Mouse (Mus musculus): ENCODE measurements around the gene Fam76b. TPM values are rescaled to one million over a fixed set of nuclear protein-coding genes. Genes with fewer than 3 reads are reported as not detected.
"Not testable (repeated sequence)": the region's sequence is repeated elsewhere in the genome, so short reads cannot be mapped to it uniquely, and the experiment has no call there.

Gene Fam76b
- 10 to 100 TPM; 18.5 to 24.7 TPM for total RNA-seq (2021)
- long read RNA-seq, experiment 1, transcript Fam76b-201 (10 exons, 3,702 nt): major isoform, 5 of 5 reads
- long read RNA-seq, experiment 1, partial matches to known transcripts: 0 of 5 reads
- long read RNA-seq, experiment 1, other reads (novel, unspliced or antisense): 0 of 5 reads
- long read RNA-seq, experiment 2, partial matches to known transcripts: 0 of 7 reads
- long read RNA-seq, experiment 2, other reads (novel, unspliced or antisense): 3 of 7 reads

DNA sequence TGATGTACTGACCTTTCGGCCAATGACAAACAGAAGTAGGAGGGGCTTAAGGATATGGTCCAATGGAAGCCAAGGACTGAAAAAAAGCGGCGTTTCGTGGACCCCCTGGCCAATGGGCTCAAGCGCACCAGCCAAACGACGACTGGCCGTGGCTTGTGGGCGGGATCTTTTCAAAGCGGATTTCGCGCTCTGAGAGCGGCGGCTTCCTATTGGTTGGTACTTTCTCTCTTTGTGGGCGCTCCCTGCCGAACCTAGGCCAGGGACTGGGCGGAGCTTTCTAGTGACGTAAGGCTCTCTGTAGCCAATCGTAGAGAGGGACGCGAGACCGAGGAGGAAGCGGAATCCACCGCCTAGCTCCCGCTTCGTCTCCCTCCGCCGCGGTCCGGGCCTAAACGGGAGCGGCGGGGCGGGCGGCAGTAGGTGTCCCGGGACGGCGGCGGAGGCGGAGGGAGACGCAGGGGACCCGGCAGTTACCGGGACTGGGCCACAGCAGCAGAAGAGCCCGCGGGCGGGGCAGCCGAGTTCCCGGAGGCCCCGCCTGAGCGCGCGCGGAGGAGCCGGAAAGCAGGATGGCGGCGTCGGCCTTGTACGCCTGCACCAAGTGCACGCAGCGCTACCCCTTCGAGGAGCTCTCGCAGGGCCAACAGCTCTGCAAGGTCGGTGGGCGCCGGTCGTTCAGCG lies at the start of gene Fam76b:
TSS of gene Fam76b (plus strand) at position 311 of the 681 bp plus-strand sequence.
- peak; percentile 99 to 100 for DNase-seq (ENCODE audit: low spot score in 2 of 2)

DNA sequence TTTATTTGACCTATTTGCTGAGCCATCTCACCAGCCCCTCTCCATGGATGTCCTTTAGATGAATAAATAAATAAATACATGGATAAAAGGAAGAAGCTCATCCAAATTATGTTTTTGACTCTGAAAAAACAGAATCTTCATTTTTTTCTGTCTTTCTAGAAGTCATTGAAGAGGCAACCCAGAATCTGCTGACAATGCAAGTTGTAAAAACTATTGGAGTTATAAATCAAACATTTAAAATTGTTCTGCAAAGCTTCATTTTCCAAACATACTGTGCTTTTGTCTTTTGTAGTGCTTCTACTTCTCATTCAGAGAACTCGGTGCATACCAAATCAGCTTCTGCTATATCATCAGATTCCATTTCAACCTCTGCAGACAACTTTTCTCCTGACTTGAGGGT lies 45.5 kb upstream of the Fam76b start:
- no peak for DNase-seq (ENCODE audit: low spot score in 2 of 2)

DNA sequence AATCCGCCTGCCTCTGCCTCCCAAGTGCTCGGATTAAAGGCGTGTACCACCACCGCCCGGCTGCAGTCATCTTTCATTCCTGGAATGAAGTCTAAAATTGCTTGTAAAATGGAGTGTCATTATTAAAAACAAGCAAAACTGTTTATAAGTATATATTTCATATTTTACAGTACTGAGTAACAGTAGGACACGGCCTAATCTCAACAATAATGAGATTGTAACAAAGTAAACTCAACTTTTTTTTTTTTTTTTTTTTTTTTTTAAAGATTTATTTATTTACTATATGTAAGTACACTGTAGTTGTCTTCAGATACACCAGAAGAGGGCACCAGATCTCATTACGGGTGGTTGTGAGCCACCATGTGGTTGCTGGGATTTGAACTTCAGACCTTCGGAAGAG lies 36.7 kb upstream of the Fam76b start:
- DNase-seq (ENCODE audit: low spot score in 2 of 2): not testable (repeated sequence)

- DNase-seq (ENCODE audit: low spot score in 2 of 2): no peak
These were observed 33.2 kb upstream of the Fam76b start for GRCm38 (mm10) chr9:13794302-13794701.

GRCm38 (mm10) chr9:13794756-13795155 lies 32.8 kb upstream of the Fam76b start:
- no peak for DNase-seq (ENCODE audit: low spot score in 2 of 2)

GRCm38 (mm10) chr9:13804480-13804879 lies 23.0 kb upstream of the Fam76b start:
- DNase-seq (ENCODE audit: low spot score in 2 of 2): no peak

GRCm38 (mm10) chr9:13806854-13807253 lies 20.7 kb upstream of the Fam76b start:
- DNase-seq (ENCODE audit: low spot score in 2 of 2): no peak

DNA sequence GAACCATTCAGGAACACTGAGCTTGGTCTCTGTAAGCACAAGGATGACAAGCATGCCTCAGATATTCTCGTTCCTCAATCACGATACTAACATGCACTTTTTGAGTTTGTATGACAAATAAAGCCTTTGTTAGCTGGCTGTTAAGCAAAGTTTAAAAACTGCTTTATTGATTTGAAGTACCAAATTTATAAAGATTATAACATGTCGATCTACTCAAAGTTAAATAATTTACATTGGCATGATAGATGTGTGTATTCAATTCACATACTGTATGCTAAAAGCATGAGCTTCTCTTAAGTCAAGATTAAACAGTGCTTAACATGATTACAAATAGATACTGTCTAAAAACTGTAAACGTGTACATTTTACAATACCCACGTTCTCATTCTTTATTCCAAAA lies 19.9 kb upstream of the Fam76b start:
- no peak for DNase-seq (ENCODE audit: low spot score in 2 of 2)

DNA sequence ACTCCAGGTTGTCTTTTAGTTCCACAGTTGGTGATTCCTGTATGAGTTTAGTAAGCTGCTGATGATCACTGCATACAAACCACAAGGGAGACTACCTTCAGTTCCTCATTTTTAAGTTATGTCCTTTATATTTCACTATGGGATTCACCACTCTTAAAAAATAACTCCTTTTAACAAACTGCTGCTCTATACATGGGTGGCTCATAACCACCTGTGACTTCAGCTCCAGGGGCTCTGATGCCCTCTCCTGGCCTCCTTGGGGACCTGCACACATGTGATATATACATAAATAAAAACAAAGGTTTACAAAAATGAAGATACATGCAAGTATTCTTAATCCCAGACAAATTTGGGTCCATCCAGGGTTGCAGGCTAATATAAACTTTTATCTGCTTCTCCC lies 17.6 kb upstream of the Fam76b start:
- DNase-seq (ENCODE audit: low spot score in 2 of 2): no peak

DNA sequence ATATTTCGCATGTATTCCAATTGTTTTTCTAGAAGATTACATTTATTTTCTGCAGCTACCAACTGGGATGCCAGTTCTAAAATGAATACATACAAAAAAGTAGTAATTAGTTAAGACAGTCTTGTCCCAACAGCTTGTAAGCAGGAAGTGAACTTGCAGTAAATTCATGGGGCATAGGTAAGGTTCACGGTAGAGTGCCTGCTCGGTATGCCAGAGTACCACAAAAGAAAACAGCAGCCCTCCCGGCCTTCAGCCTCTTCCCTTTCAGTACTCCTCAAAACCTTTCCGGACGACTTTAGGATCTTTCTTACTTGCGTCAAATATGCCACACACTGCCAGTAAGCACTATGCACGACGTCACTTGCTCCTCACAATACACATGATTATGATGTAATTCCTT lies 9.1 kb upstream of the Fam76b start:
- DNase-seq (ENCODE audit: low spot score in 2 of 2): no peak

- DNase-seq (ENCODE audit: low spot score in 2 of 2): no peak
These were observed 6.7 kb upstream of the Fam76b start for GRCm38 (mm10) chr9:13820774-13821173.

DNA sequence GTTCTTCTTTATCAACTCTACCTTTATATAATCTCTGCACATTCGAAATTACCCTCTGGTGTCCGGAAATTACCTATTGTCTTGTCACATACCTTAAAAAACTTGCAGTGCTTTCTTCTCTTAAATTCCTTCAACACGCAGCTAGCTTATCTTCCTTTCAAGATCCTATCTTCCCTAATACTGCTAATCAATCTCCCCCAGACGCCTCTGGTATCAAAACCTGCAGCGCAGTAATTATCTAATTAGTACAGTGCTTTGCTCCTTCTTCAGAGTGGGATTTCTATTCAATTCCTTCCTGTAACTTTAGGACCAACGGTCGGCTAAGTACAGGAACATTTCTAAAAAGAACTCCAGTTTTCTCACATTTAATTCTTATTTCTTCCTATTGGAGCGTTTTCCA lies 1.6 kb upstream of the Fam76b start:
- DNase-seq (ENCODE audit: low spot score in 2 of 2): no peak

- no peak for DNase-seq (ENCODE audit: low spot score in 2 of 2)
These were observed 1.1 kb upstream of the Fam76b start for GRCm38 (mm10) chr9:13826391-13826805.

GRCm38 (mm10) chr9:13826832-13827405 lies 597 bp upstream of the Fam76b start, which contains the start of gene Cep57:
TSS of gene Cep57 (minus strand) at chr9:13827107.
- peak; percentile 97 to 98 for DNase-seq (ENCODE audit: low spot score in 2 of 2)

DNA sequence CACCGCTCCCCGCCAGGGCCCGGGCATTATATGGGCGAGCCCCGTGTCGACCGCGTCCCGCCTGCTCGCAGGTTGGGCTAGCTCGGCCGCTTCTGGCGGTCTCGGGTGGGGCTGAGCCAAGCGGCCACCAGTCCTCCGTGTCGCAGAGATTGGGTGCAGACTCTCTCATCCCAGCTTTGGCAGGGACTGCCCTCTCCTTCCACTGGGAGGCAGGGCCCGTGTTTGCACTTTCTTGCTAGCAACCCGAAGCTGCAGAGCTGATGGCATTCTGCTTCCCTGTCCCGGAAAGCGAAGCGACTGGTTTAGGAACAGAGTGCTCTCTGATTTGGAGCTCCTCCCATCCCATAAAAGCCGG lies 548 bp downstream of the Fam76b start:
- DNase-seq (ENCODE audit: low spot score in 2 of 2): no peak

DNA sequence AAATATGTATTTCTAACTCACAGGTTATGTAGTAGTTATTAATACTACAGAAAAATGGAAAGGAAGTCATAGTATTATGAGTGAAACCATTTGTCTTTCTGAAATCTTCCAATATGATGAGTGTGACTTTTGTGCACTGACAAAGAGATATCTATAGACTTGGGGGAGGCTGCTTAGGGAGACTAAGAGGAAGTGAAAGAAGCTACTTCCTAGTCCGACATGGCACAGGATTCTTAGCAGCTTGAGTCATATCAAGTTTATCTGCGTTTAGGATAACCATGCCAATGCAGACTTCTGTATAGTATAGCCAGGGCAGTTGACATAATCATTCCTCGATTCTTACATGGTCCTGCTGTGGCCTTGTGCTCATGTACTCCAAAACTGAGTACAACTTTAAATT lies 7.7 kb downstream of the Fam76b start:
- no peak for DNase-seq (ENCODE audit: low spot score in 2 of 2)

DNA sequence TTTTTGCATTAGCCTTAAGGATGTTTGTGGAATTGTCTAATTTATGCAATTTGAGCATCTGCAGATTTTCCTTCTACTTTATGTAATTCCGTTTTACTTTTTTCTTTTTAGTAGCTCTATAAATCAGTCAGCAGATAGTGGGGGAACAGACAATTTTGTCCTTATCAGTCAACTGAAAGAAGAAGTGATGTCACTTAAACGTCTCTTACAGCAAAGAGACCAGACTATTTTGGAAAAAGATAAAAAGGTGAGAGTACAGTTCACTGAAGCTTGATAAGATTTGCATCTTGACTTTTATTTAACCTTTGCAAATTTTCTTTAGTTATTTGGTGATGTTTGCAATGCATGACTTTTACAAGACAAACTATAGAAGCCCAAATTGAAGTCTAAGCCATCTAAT lies 9.2 kb downstream of the Fam76b start:
- no peak for DNase-seq (ENCODE audit: low spot score in 2 of 2)

DNA sequence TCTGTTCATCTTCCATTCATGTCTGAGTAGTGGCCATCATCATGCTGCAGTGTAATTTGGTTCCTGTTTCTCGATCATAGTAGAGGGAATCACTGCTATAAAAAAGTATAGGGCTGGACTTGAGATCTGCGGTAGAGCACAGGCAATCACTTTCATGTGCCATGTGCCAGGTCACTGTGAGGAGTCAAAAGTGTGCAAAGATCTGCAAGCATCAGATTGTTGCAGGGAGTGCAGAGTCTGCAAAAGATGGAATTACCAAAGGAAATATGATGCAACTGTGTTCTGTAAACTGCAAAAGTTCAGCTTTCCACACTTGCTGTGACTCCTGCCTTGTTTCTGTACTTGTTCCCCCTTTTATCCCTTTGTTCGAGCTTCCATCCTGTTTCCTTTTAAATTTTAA lies 20.1 kb downstream of the Fam76b start:
- no peak for DNase-seq (ENCODE audit: low spot score in 2 of 2)

- peak; percentile 11 to 65 for DNase-seq (ENCODE audit: low spot score in 2 of 2)
These were observed 21.3 kb downstream of the Fam76b start for GRCm38 (mm10) chr9:13848481-13849480.

DNA sequence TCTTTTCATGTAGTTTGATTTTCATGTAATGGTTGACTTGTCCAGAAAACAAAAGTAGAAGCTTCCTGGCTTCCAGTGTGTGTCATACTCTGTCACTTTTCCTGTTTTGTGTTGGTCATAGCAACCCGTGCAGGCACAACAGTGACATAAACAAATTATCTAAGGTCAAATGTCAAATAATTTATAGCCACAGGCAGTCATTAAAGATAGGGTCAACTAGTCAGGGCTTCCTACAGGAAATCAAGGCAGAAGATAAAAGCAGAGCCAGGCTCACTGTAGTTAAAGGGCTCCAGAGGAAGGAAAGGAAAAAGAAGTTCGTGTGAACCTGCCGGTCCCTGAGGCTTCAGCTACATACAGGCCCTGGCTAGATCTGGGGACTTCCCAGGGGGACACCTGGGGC lies 26.4 kb downstream of the Fam76b start:
- DNase-seq (ENCODE audit: low spot score in 2 of 2): no peak

DNA sequence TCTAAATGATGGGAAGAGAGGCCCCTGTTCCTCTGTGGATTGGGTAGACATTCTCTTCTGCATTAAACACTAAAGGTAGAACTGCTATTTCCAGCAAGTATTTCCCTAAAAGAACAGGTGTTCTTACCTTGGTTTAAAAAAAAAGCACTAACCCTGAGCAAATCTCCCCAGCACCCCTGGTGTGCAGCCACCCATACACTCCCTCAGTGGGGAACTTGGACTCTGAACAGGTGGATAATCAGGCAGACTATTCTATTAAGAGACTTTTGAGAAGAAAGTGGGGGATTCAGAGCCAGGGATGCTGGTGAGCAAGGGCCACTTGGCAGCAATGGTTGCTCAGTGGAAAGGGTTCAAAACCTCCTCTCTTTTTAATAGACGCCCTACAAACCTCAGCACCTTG lies 28.7 kb downstream of the Fam76b start:
- no peak for DNase-seq (ENCODE audit: low spot score in 2 of 2)
